Mouse (Mus musculus) ES-Bruce4 (cell line): ENCODE measurements at regions not wholly inside any gene's neighbourhood (a gene's known extent, or its start where the extent isn't known, plus 50 kb on each side); places are given as distances from the start of the nearest gene placed in this dataset.

ENCODE experiments used
- H3K27ac ChIP-seq: 2 replicates; pipeline ENCODE4 v1.5.1; 2012; ENCODE audit warnings: low read length, inconsistent platforms; ENCODE audit not compliant: insufficient read depth
- H3K27me3 ChIP-seq: 2 replicates; pipeline ENCODE4 v1.6.1; 2012; ENCODE audit warnings: mild to moderate bottlenecking, low read length, inconsistent platforms; ENCODE audit not compliant: control insufficient read depth, poor library complexity, insufficient read depth, severe bottlenecking
- H3K36me3 ChIP-seq: 2 replicates; pipeline ENCODE4 v1.6.1; 2012; ENCODE audit warnings: inconsistent platforms, mild to moderate bottlenecking, low read length, moderate library complexity; ENCODE audit not compliant: control insufficient read depth, poor library complexity, insufficient read depth, severe bottlenecking
- H3K4me1 ChIP-seq: one replicate; pipeline ENCODE4 v1.8.1; 2011; ENCODE audit warnings: low read length; ENCODE audit not compliant: control insufficient read depth, insufficient read depth
- H3K4me3 ChIP-seq: 2 replicates; pipeline ENCODE4 v1.5.1; 2011; ENCODE audit warnings: low read depth, mild to moderate bottlenecking, low read length
- H3K9ac ChIP-seq: 2 replicates; pipeline ENCODE4 v1.6.1; 2012; ENCODE audit warnings: low read depth, mild to moderate bottlenecking, inconsistent platforms; ENCODE audit not compliant: poor library complexity, severe bottlenecking
- H3K9me3 ChIP-seq: replicated peaks from 2 replicates; pipeline ENCODE4 v1.6.1; 2012; ENCODE audit warnings: mild to moderate bottlenecking, low read length, inconsistent platforms; ENCODE audit not compliant: control insufficient read depth, poor library complexity, insufficient read depth, severe bottlenecking
- CTCF ChIP-seq: IDR thresholded peaks from one replicate; pipeline ENCODE4 v1.8.1; 2011; ENCODE audit warnings: low read depth, low read length
- EP300 ChIP-seq: IDR thresholded peaks from 2 replicates; pipeline ENCODE4 v1.6.1; 2011; ENCODE audit warnings: low read depth, low read length; ENCODE audit not compliant: insufficient read depth
- POLR2A ChIP-seq: IDR thresholded peaks from one replicate; pipeline ENCODE4 v1.8.1; 2011; ENCODE audit warnings: low read length; ENCODE audit not compliant: insufficient read depth

DNA sequence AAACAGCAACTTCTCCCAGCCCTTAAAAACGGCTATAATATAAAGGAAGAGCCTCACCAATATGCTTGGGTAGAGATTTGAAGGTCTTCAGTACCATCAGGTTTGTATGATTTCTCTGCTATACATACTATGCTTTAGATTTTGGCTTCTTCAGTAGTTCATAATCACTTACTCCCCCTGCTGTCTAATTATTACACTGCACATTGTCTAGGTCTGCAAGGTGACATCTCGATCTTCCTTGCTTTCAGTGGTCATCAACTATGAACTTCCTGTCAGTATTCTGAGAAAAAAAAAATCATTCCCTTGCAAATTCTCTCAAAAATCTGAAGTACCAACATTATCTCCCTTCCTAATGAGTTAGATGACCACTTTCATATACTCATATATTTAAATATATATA lies 225.4 kb upstream of the Galnt5 start:
- no peak overlapping the region for H3K27ac ChIP-seq

DNA sequence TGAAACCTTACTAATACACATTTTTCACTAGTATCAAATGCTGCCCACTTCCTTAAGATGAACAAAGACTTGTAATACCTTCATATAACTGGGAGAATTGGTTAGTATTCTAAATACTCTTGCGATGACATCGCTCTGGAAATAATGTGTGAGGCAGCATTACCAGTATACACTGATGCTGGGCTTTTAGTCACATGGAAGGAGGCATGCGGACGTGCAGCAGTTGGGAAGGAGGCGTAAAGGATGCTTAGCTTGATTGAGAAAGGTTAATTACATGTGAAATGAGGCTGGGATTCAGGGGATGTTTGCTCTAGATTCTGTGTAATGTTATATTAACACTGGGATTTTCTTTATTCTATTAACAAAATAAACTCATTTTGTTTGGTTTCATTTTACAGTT lies 221.5 kb upstream of the Galnt5 start:
- no peaks in the 10 kb centered on the region for H3K27me3 ChIP-seq
- no peak overlapping the region for H3K27ac ChIP-seq
- no peaks in the 10 kb centered on the region for H3K9me3 ChIP-seq
- no peaks in the 10 kb centered on the region for H3K36me3 ChIP-seq
- no peak overlapping the region for H3K4me3 ChIP-seq
- no peak overlapping the region for H3K9ac ChIP-seq
- TF ChIP-seq POLR2A (no peak), EP300 (no peak), CTCF (no peak)
- H3K4me1 ChIP-seq: no peaks in the 10 kb centered on the region

More for the DNA sequence above, 225.4 kb upstream of the Galnt5 start:
- H3K36me3 ChIP-seq: no peaks in the 10 kb centered on the region
- H3K27me3 ChIP-seq: no peaks in the 10 kb centered on the region
- H3K4me3 ChIP-seq: no peak overlapping the region
- H3K4me1 ChIP-seq: no peaks in the 10 kb centered on the region
- no peak overlapping the region for H3K9ac ChIP-seq
- TF ChIP-seq POLR2A: no peak
- no peak for TF ChIP-seq EP300
- no peak for TF ChIP-seq CTCF
- H3K9me3 ChIP-seq: no peaks in the 10 kb centered on the region

DNA sequence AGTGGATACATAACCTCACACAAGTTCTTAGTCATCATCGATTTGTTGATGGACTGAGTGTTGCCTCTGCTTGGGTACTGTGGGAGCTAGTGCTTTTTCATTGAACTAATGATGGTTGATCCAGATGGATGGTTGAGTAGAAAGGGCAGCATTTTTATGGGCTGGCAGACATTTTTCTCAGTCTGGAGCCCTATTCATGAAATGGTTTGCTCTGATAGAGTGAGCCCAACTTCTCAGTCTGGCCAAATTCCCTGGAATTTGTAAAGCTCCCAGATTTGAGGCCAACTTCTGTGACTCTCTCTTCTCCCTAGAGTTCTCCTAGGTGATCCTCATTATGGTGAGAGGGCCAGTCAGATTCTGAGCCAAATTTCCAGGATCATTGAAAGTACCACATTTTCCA lies 216.8 kb upstream of the Galnt5 start:
- H3K9me3 ChIP-seq: no peaks in the 10 kb centered on the region
- no peak overlapping the region for H3K9ac ChIP-seq
- no peak for TF ChIP-seq POLR2A
- TF ChIP-seq CTCF: no peak
- no peaks in the 10 kb centered on the region for H3K4me1 ChIP-seq
- no peaks in the 10 kb centered on the region; the same call in 1 of the 2 replicates for H3K27me3 ChIP-seq
- H3K36me3 ChIP-seq: no peaks in the 10 kb centered on the region
- no peak overlapping the region for H3K27ac ChIP-seq
- H3K4me3 ChIP-seq: no peak overlapping the region

DNA sequence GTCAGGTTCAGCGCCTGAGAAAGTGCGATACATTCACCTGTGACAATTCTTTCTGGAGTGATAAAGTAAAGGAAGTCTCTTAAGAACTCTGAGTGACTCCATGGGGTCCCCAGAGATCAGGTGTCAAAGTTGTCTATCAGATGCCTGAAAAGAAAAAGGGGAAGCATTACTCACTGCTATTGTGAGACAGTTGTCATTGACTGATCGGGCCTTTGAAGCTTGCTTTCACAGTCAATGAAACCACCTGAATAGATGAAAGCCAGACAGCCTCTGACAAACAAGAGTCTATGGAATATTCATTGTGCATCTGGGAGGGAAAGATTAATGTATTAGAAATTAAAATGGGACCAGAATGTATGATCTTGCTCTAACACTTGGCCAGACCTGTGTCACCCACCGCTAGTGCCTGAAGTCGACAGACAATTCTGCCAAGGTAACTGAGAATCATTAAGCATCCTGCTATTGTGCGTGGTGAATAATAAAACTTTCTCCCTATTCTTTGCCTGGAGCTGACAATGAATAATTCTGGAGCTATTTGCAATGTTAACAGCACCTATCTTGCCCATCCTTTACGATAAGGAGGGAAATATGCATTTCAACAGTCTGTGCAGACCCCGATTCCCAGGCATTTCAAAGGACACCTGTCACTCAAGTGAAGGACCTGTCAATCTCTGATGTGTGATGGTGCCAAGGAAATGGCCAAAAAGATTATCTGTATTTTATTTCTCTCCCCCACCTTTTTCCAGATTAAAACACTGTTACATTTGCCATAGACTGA lies 204.0 kb upstream of the Galnt5 start:
- no peaks in the 10 kb centered on the region for H3K36me3 ChIP-seq

DNA sequence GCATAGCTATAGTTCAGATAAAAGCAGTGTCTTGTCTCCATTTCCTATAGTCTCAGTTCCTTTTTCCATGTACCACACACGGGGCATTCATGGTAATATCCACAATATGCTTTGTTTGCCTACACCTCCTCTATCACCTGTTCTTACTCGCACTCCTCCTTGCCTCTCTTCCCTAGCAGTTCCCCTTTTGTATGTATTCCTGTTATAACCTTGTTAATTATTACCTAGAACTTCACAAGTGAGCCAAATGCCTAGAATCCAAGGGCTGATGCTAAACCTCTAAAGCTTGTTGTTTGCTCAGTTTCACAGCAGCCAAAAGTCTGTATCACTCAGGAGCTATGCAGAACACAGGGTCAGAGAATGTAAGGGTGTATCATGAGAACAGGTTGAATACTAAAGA lies 198.4 kb upstream of the Galnt5 start:
- Histone ChIP-seq H3K4me1 (no peaks in the 10 kb centered on the region), H3K9ac (no peak overlapping the region), H3K27me3 (no peaks in the 10 kb centered on the region), H3K27ac (no peak overlapping the region), H3K36me3 (no peaks in the 10 kb centered on the region), H3K9me3 (no peaks in the 10 kb centered on the region), H3K4me3 (no peak overlapping the region)
- TF ChIP-seq EP300 (no peak), POLR2A (no peak), CTCF (no peak)

More for the DNA sequence above, 204.0 kb upstream of the Galnt5 start:
- Histone ChIP-seq H3K27ac (no peak overlapping the region), H3K27me3 (no peaks in the 10 kb centered on the region), H3K9me3 (no peaks in the 10 kb centered on the region), H3K9ac (no peak overlapping the region), H3K4me1 (no peaks in the 10 kb centered on the region), H3K4me3 (no peak overlapping the region)
- TF ChIP-seq EP300 (no peak), POLR2A (no peak), CTCF (no peak)

DNA sequence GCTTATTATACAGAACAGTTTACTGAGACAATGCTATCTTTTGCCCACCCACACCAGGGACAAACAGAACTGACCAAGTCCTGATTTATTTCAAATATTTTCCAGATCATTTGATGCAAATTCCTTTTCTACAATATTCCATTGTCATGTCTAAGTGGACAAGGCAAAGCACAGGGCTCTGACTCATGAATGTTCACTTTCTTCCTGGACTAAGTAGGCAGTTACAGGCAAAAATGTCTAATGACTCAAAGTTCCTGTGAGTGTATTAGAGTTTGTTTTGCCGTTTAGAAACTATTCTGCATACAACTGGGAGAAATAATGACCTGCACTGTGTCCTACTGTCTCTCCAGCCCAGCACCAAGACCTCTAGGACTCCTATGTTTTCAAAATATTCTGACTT lies 189.8 kb upstream of the Galnt5 start:
- H3K27ac ChIP-seq: no peak overlapping the region
- no peaks in the 10 kb centered on the region for H3K4me1 ChIP-seq
- no peaks in the 10 kb centered on the region for H3K27me3 ChIP-seq
- H3K9me3 ChIP-seq: no peaks in the 10 kb centered on the region
- H3K4me3 ChIP-seq: no peak overlapping the region
- TF ChIP-seq EP300 (no peak), CTCF (no peak), POLR2A (no peak)
- H3K9ac ChIP-seq: no peak overlapping the region
- H3K36me3 ChIP-seq: no peaks in the 10 kb centered on the region
